In genomic region chr14:97546276-97546675, GRCm38 (mm10) we compare ENCODE assay signal across 17 mouse cellular contexts.
"Had no signal": no experiment of that assay in that cellular context is flagged by ENCODE, and none has a peak within 500 bp of the region (broad histone marks: within the 10 kb centered on the region; RNA-seq: fewer than 3 reads in every experiment).

No protein-coding gene starts in this region.

- H3K4me2 ChIP-seq: neural tube, embryonic 12.5 days; neural tube, embryonic 13.5 days; neural tube, embryonic 15.5 days; stomach, embryonic 15.5 days had no signal

- H3K9ac ChIP-seq: neural tube, embryonic 12.5 days; neural tube, embryonic 13.5 days; neural tube, embryonic 15.5 days; stomach, embryonic 15.5 days had no signal

- H3K4me3 ChIP-seq: neural tube, embryonic 12.5 days; neural tube, embryonic 13.5 days; neural tube, embryonic 15.5 days; stomach, embryonic 15.5 days had no signal

- DNase-seq: retina, postnatal 1 day; right cerebral cortex, adult 18-20 months; right cerebral cortex, postnatal 14 days; right cerebral cortex, postnatal 25 days; right cerebral cortex, postnatal 4 days; spleen, adult 18-20 months; thymus, adult 18-20 months; thymus, adult 2 months; thymus, postnatal 14 days; thymus, postnatal 25 days; thymus, postnatal 36 days; thymus, postnatal 4 days had no signal

- H3K27ac ChIP-seq: neural tube, embryonic 12.5 days; neural tube, embryonic 13.5 days; neural tube, embryonic 15.5 days; stomach, embryonic 15.5 days; stomach, postnatal 0 days had no signal

- H3K27me3 ChIP-seq: neural tube, embryonic 12.5 days; neural tube, embryonic 13.5 days; neural tube, embryonic 15.5 days; stomach, embryonic 15.5 days had no signal

- H3K36me3 ChIP-seq: neural tube, embryonic 12.5 days; neural tube, embryonic 13.5 days; neural tube, embryonic 15.5 days; stomach, embryonic 15.5 days had no signal

- H3K4me1 ChIP-seq: neural tube, embryonic 12.5 days; neural tube, embryonic 13.5 days; neural tube, embryonic 15.5 days; stomach, embryonic 15.5 days had no signal

- H3K9me3 ChIP-seq: neural tube, embryonic 12.5 days; neural tube, embryonic 13.5 days; neural tube, embryonic 15.5 days; stomach, embryonic 15.5 days had no signal
